Mouse (Mus musculus) limb, embryonic 10.5 days (tissue): ENCODE measurements around the gene Abcg8. TPM values are rescaled to one million over a fixed set of nuclear protein-coding genes. Genes with fewer than 3 reads are reported as not detected.

ENCODE experiments used
- polyA plus RNA-seq: library from polyadenylated mRNA; unstranded; fragments of >200 nt; fragmentation: Nextera tagmentation; extraction: Ambion mirVana; gene quantifications from 2 replicates; pipeline ENCODE4 v1.2.1, GENCODE M21; 2016

The Abcg8 gene
- polyA plus RNA-seq, 1 experiment from 2014 or later = 0.11 TPM

Other genes with a start within 250 kb of the Abcg8 start
- 12.5 and 12.7 TPM in 2 replicates for gene Thada, start 210.1 kb upstream of the Abcg8 start, polyA plus RNA-seq
- gene Plekhh2, start 164.4 kb upstream of the Abcg8 start, polyA plus RNA-seq = 3.9 and 5.0 TPM in 2 replicates
- 25.5 and 33.4 TPM in 2 replicates for gene Dync2li1, start 49.8 kb upstream of the Abcg8 start, polyA plus RNA-seq
- 0.97 and 1.1 TPM in 2 replicates for gene Abcg5, start 6.7 kb downstream of the Abcg8 start, polyA plus RNA-seq
- 60.2 and 61.1 TPM in 2 replicates for gene Lrpprc, start 114.5 kb downstream of the Abcg8 start, polyA plus RNA-seq